In the genomic region with DNA sequence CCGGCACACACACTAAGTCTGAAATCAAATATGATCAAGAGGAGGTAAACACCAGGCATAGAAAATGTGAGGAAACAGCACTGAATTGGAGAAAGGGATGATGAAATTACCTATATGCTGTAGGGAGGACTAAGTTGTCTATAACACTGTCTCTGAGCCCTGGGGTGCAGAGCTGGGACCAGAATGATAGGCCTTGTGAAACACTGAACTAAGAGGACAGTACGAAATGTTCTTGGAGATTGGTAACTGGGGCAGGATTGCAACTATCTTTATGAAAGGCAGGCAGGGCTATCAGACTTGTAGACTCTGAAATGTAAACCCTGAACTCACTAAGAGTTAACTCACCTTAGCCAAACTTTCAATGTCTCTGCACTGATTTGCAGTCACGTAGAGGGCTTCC, we compare ENCODE assay signal across 22 mouse cellular contexts.
"Had no signal": no experiment of that assay in that cellular context is flagged by ENCODE, and none has a peak within 500 bp of the region (broad histone marks: within the 10 kb centered on the region; RNA-seq: fewer than 3 reads in every experiment).

No protein-coding gene starts in this region.

- H3K9me3 ChIP-seq: limb, embryonic 10.5 days; limb, embryonic 13.5 days; liver, embryonic 13.5 days; midbrain, embryonic 12.5 days; neural tube, embryonic 13.5 days; stomach, embryonic 15.5 days had no signal

- H3K27ac ChIP-seq: kidney, postnatal 0 days; layer of hippocampus, adult 2 months; limb, embryonic 10.5 days; limb, embryonic 13.5 days; liver, embryonic 13.5 days; midbrain, embryonic 12.5 days; neural tube, embryonic 13.5 days; stomach, embryonic 15.5 days had no signal

- H3K36me3 ChIP-seq: limb, embryonic 10.5 days; limb, embryonic 13.5 days; liver, embryonic 13.5 days; midbrain, embryonic 12.5 days; stomach, embryonic 15.5 days had no signal

- H3K4me3 ChIP-seq: layer of hippocampus, adult 2 months; limb, embryonic 10.5 days; limb, embryonic 13.5 days; liver, embryonic 13.5 days; midbrain, embryonic 12.5 days; myocyte; neural tube, embryonic 13.5 days; stomach, embryonic 15.5 days had no signal

- H3K9ac ChIP-seq: limb, embryonic 13.5 days; liver, embryonic 13.5 days; lung, embryonic 14.5 days; midbrain, embryonic 12.5 days; neural tube, embryonic 13.5 days; stomach, embryonic 15.5 days had no signal

- H3K27me3 ChIP-seq: limb, embryonic 13.5 days; liver, embryonic 13.5 days; neural tube, embryonic 13.5 days; stomach, embryonic 15.5 days had no signal

- H3K4me1 ChIP-seq: liver, embryonic 13.5 days; midbrain, embryonic 12.5 days; neural tube, embryonic 13.5 days; stomach, embryonic 15.5 days had no signal

- ATAC-seq: midbrain, embryonic 16.5 days had no signal

- DNase-seq: kidney, adult 18-20 months; kidney, postnatal 25 days; layer of hippocampus, adult 9-11 months; liver; liver, embryonic 13.5 days; lung, embryonic 14.5 days; lung, postnatal 10 days; lung, postnatal 4 days; retina, postnatal 1 day; right cerebral cortex, postnatal 25 days; spleen, adult 18-20 months; thymus, adult 18-20 months; thymus, postnatal 36 days had no signal

- H3K4me2 ChIP-seq: limb, embryonic 13.5 days; liver, embryonic 13.5 days; lung, embryonic 14.5 days; midbrain, embryonic 12.5 days; neural tube, embryonic 13.5 days; stomach, embryonic 15.5 days had no signal
